Mouse (Mus musculus) right cerebral cortex, postnatal 4 days (tissue): ENCODE data around the gene Hsp90aa1.
A peak's percentile ranks its signal among the peaks of the same experiment; 100 is the strongest.
"Not testable (repeated sequence)": the region's sequence is repeated elsewhere in the genome, so short reads cannot be mapped to it uniquely, and the experiment has no call there.

Source experiments
- DNase-seq: peaks from one replicate; pipeline ENCODE4 v3.0.0-alpha.2; 2022

Hsp90aa1 gene

DNA sequence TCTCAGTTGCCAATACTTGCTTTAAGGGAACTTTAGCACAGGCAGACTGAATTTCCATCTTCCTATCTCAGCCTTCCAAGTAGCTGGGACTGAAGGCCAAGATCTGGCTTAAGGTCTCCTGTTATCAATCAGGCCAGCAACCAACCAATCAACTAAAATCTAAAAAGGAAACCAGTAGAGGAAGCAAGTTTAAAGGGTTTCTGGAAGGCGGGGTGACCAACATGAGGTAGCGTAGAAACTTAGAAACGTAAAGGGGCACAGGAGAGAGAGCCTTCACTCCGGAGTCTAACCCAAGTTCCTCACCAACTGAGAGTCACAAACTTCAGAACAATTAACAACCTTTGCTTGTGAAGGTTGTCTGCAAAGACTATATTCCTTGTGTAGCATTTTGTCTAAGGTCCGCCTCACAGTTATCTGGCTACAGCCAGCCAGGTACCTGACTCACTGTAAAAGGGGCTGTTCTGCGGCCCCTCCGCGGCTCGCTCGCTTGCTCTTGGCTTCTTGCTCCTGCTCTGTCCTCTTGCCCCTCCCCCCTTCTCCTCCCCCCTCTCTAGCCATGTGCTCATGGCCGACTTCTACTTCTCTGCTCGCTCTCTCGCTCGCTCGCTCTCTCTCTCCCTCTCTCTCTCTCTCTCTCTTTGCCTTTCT is 3.9 kb downstream of the Hsp90aa1 start:
- no peak for DNase-seq

GRCm38 (mm10) chr12:110698080-110698479 is 4.4 kb downstream of the Hsp90aa1 start:
- no peak for DNase-seq

GRCm38 (mm10) chr12:110697457-110697856 is 5.1 kb downstream of the Hsp90aa1 start:
- DNase-seq: no peak

GRCm38 (mm10) chr12:110696975-110697400 is 5.5 kb downstream of the Hsp90aa1 start:
- no peak for DNase-seq

DNA sequence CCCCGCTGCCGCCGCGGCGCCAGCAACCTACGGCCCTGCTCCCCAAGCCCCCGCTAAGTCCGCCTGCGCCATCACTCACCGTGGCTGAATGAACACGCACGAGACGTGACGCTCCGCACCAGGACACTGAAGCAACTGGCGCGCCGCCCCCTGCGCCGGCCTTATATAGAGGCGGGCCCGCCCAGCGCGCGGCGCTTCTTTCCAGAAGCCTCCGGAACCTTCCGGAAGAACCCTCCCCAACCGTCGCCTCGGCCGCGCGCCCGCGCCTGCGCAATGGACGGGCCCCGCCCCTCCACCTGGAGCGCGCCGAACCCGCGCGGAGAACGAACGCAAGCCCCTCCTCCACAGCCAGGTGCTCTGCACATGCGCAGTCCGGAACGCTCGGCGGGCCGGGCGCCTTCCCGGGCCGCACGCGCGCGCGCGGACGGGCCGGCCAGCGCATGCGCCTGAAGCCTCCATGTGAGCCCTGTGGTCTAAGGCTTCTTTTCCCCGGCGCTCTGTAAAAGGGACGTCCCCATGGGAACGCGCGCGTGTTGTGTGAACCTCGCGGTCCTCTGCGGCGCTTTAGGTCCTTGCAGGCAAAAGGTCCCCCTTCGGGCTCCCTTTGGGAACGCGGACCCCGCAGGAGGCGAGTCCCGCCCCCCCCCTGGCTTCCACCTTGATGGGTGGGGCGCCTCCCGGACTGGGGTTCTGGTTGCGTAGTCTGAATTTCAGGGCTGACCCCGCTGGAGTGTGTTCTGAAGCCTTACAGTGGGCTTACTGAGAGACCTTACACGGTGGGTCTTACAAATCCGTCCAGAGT is 6.2 kb downstream of the Hsp90aa1 start:
- peak; percentile 99 for DNase-seq

DNA sequence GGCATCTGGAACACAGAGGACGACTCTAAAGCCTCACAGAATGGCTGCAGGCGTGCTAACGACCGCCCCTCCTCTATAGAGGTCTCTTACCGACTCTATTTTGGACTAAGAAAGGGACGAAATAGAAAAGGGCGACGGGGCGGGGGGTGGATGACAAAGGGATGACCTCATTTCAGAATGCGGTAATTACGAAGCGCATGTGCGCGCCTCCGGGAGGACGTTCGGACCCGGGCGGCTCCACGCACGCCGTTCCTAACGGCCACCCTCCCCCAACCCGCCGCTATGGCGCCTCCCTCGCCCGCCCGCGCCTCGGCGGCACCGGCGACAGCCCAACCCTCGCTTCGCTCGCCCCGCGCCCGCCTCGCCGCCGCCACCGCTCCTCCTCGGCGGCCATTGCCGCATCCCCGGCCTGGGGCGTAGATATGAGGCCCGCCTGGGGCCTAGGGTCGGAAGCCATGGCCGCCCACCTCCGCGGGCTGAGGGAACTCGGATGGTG is 6.8 kb downstream of the Hsp90aa1 start:
- DNase-seq: peak; percentile 69

DNA sequence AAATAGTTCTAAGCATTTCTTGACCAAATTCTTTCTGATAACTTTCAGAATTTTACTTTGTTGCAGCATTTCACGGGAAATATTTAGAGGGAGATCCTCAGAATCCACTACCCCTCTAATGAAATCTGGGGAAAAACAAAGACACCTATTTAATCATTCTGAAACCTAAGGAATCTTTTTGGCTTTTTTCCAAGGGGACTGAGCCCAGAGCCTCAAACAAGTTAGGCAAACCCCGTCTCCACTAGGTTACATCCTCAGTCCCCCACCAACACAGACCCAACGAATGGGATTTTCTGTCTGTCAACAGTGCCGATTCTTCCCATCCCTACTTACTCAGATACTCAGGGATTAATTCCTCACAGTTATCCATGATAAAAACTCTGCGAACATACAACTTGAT is 9.2 kb downstream of the Hsp90aa1 start:
- not testable (repeated sequence) for DNase-seq

- DNase-seq: no peak
Observed at GRCm38 (mm10) chr12:110689919-110690643, 12.4 kb downstream of the Hsp90aa1 start.

DNA sequence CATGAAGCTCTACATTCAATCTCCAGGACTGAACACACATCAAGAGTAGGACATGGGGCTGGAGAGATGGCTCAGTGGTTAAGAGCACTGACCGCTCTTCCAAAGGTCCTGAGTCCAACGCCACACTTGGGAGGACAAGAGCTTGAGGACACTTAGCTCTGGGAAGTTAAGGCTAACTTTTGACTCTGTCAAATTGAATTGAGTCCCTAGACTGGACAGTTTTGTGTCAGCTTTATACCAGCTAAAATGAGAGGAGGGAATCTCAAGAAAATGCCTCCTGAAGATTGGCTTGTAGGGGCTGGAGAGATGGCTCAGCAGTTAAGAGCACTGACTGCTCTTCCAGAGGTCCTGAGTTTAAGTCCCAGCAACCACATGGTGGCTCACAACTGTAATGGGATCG is 13.6 kb downstream of the Hsp90aa1 start:
- not testable (repeated sequence) for DNase-seq

GRCm38 (mm10) chr12:110687894-110688734 is 14.4 kb downstream of the Hsp90aa1 start:
- peak; percentile 53 for DNase-seq

DNA sequence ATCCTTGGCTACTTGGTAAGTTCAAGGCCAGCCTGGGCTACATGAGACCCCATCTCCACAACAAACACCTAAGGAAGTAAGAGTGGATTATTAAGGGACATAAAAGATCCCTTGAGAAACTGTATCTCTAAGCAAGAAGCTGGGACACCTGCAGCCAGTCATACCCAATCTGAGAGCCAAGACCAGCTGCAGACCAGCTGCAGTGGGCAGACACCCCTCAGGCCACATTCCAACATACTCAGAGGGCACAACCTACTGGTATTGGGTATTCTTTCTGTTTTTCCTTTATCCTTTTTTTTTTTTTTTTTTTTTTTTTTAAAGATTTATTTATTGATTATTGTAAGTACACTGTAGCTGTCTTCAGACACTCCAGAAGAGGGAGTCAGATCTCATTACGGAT is 18.9 kb downstream of the Hsp90aa1 start:
- DNase-seq: no peak

- no peak for DNase-seq
Observed at GRCm38 (mm10) chr12:110682561-110683299, 19.8 kb downstream of the Hsp90aa1 start, which contains the start of gene 1700001K19Rik. TSS of gene 1700001K19Rik (minus strand) at chr12:110682619.

DNA sequence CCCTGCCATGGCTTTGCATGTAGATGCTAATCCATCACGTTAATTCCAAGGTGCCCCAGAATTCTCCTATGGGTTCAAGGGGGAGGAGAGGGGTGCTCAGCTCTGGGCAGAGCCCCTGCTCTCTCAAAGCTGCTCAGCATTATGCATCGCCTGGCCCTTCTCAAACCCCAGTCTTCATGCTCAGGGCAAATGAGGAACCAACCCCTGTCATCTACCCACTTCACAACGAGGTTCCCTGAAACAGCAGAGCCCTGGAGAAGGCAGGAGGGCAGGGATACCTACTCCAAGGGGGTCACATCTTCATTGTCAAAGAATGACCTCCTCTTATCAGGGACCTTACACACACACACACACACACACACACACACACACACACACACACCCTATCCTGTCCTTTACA is 20.6 kb downstream of the Hsp90aa1 start:
- no peak for DNase-seq

DNA sequence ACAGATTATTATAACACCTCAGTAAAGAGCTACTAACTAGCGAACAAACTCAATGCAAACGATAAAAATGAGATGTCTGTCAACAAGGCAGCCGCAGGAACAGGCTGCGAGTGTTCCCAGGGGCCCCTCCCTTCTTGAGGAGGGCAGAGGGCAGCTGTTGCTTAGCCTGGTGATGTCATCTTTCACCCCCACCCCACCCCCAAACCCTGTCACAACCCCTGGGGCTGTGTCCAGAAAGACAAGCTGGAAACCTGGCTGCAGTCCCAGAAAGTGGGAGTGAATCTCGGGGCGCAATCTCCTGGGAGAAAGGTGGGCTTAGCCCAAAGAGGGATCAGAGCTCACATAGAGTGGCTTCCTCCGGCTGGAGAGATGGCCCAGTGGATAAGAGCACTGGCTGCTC is 21.3 kb downstream of the Hsp90aa1 start:
- no peak for DNase-seq

DNA sequence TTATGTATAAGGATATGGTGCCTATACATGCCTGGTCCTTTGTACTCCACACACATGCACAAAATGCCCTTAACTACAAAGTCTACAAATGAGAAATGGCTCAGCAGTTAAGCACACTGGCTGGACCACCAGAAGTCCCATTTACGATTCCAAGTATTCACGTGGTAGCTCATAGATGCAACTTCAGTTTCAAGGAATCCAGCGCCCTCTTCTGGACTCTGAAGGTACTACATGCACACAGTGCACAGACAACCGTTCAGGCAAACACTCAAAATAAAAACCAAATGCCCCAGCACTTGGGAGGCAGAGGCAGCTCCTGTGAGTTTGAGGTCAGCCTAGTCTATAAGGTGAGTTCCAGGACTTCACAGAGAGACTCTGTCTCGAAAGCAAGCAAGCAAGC is 28.3 kb downstream of the Hsp90aa1 start:
- DNase-seq: peak; percentile 48

- DNase-seq: no peak
Observed at GRCm38 (mm10) chr12:110667466-110668077, 35.0 kb downstream of the Hsp90aa1 start.

DNA sequence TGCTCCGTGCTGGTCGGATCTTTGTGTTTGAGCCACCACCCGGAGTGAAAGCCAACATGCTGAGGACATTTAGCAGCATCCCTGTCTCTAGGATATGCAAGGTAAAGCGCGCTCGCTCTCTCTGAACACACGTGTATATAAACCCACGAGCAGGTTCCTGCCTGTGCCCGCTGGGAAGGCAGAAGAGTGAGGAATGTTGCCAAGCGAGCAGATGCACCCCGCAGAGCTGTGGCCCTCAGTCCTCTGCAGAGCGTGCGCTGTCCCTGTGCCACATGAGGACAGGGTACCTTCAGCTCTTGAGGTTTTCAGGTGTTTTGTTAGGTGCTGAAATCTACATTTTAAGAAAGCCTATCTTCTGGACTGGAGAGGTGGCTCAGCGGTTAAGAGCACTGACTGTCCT is 40.8 kb downstream of the Hsp90aa1 start:
- DNase-seq: no peak

DNA sequence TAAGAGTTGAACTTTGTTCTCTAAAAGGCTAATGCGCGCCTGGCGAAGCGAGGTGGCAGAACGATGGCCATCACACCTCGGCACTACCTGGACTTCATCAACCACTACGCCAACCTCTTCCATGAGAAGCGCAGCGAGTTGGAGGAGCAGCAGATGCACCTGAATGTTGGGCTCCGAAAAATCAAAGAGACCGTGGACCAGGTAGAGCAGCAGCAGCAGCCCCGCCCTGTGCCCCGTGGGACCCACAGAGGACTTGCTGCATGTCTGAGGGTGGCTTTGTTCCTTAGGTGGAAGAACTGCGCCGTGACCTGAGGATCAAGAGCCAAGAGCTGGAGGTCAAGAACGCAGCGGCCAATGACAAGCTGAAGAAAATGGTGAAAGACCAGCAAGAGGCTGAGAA is 51.1 kb downstream of the Hsp90aa1 start:
- DNase-seq: no peak

DNA sequence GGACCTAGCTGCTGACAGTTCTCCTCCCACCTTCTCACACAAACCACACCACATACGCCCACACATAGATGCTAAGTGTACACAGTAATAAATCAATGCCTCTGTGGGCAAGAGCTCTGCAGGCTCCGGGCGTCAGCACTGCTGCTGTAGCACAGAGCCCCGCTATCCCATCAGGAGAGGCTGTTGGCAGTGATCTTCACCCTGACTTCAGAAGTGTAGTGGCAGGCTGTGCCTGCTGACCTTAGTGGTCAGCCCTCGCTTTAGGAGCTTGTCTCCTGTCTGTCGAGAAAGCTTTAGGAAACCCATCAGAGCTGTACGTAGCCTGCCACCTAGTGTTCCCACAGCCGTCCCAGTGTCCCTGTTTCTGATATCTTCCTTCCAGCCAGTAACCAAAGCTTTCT is 52.3 kb downstream of the Hsp90aa1 start:
- DNase-seq: no peak
